Mouse (Mus musculus) heart, postnatal 14 days (tissue): Measurements from ENCODE around the gene Col4a2. TPM values are rescaled to one million over a fixed set of nuclear protein-coding genes. Genes with fewer than 3 reads are reported as not detected.

Experiments used
- total RNA-seq, 2 experiments: library from RNA; stranded (reverse); gene quantifications; 2 replicates each; pipeline ENCODE4 v1.2.3; 2021

Gene Col4a2
- total RNA-seq, 2 experiments from 2014 or later, result 570 to 571 TPM

Other genes with a start within 250 kb of the Col4a2 start
- 1,000 to 10,000 TPM; 1,046 to 1,073 TPM for gene Col4a1, start within 50 bp of the Col4a2 start, total RNA-seq
- gene Rab20, start 165.9 kb downstream of the Col4a2 start, total RNA-seq, result 10 to 100 TPM; 18.5 to 20.2 TPM
- 10 to 100 TPM; 33.2 to 33.3 TPM for gene Naxd, start 184.7 kb downstream of the Col4a2 start, total RNA-seq
- gene Cars2, start 238.0 kb downstream of the Col4a2 start, total RNA-seq, result 10 to 100 TPM; 37.0 TPM
- 10 to 100 TPM; 23.6 to 24.2 TPM for gene Ing1, start 242.8 kb downstream of the Col4a2 start, total RNA-seq